Mouse (Mus musculus) hindbrain, embryonic 16.5 days (tissue): ENCODE results near the gene Pex11b. TPM values are rescaled to one million over a fixed set of nuclear protein-coding genes. Genes with fewer than 3 reads are reported as not detected.

Experiments used
- ATAC-seq: fragments of 200-750 bp; cut with Nextera tagmentation; 2 replicates; pipeline ENCODE4 v1.8.0; 2017; ENCODE audit warnings: moderate TSS enrichment, moderate library complexity
- H3K27ac ChIP-seq: fragments of 300-500 bp; sonication (generic); 2 replicates; pipeline ENCODE4 v1.5.1; 2014; ENCODE audit warnings: low read depth, mild to moderate bottlenecking, control low read depth, low read length, moderate library complexity
- H3K27me3 ChIP-seq: fragments of 300-500 bp; sonication (generic); replicated peaks from 2 replicates; pipeline ENCODE4 v1.6.1; 2014; ENCODE audit warnings: low read length; ENCODE audit not compliant: control insufficient read depth, insufficient read depth
- H3K36me3 ChIP-seq: fragments of 300-500 bp; sonication (generic); 2 replicates; pipeline ENCODE4 v1.6.1; 2014; ENCODE audit warnings: mild to moderate bottlenecking, low read length, moderate library complexity, mixed read lengths; ENCODE audit not compliant: control insufficient read depth, insufficient read depth
- H3K4me1 ChIP-seq: fragments of 300-500 bp; sonication (generic); 2 replicates; pipeline ENCODE4 v1.6.1; 2014; ENCODE audit warnings: low read depth, low read length; ENCODE audit not compliant: control insufficient read depth, insufficient read depth
- H3K4me2 ChIP-seq: fragments of 300-500 bp; sonication (generic); 2 replicates; pipeline ENCODE4 v1.6.1; 2014; ENCODE audit warnings: mild to moderate bottlenecking, low read length, control low read depth, moderate library complexity
- H3K4me3 ChIP-seq: fragments of 300-500 bp; sonication (generic); 2 replicates; pipeline ENCODE4 v1.5.1; 2014; ENCODE audit warnings: mild to moderate bottlenecking, low read length, control low read depth, moderate library complexity
- H3K9ac ChIP-seq: fragments of 300-500 bp; sonication (generic); 2 replicates; pipeline ENCODE4 v1.6.1; 2014; ENCODE audit warnings: low read depth, mild to moderate bottlenecking, control low read depth, low read length, moderate library complexity
- H3K9me3 ChIP-seq: fragments of 300-500 bp; sonication (generic); 2 replicates; pipeline ENCODE4 v1.6.1; 2014; ENCODE audit warnings: mild to moderate bottlenecking, low read length, moderate library complexity; ENCODE audit not compliant: control insufficient read depth
- WGBS: fragments of 180-500 bp; shearing (Covaris S2); extraction: QIAGEN DNeasy Blood & Tissue Kit; methylation state at CpG from one replicate; pipeline ENCODE4 v1.1.7; 2014; 5-methylcytosine and 5-hydroxymethylcytosine counted together
- polyA plus RNA-seq: library from polyadenylated mRNA; unstranded; fragments of >200 nt; fragmentation: Nextera tagmentation; extraction: Ambion mirVana; gene quantifications from 2 replicates; pipeline ENCODE4 v1.2.1, GENCODE M21; 2015

The Pex11b gene
- polyA plus RNA-seq, 1 experiment from 2014 or later: 66.2 TPM

- H3K27me3 ChIP-seq: no peaks in the 10 kb centered on the region
- peaks cover 5% of the 10 kb centered on the region for H3K4me1 ChIP-seq
- no peak overlapping the region for H3K9ac ChIP-seq
- WGBS: 26% methylated on average over 3 of the region's 3 CpGs
- no peaks in the 10 kb centered on the region for H3K36me3 ChIP-seq
- no peaks in the 10 kb centered on the region for H3K9me3 ChIP-seq
- no peak for ATAC-seq
- no peak overlapping the region for H3K27ac ChIP-seq
- H3K4me2 ChIP-seq: no peak overlapping the region
- no peak overlapping the region for H3K4me3 ChIP-seq
Measured at GRCm38 (mm10) chr3:96692506-96692905, 57.3 kb downstream of the Pex11b start.

GRCm38 (mm10) chr3:96693579-96693978 lies 58.4 kb downstream of the Pex11b start:
- no peak overlapping the region for H3K4me2 ChIP-seq
- H3K27ac ChIP-seq: no peak overlapping the region
- ATAC-seq: no peak
- H3K4me3 ChIP-seq: no peak overlapping the region
- whole genome bisulfite sequencing: 88% methylated on average over 1 of the region's 1 CpGs
- H3K9me3 ChIP-seq: no peaks in the 10 kb centered on the region
- no peaks in the 10 kb centered on the region for H3K36me3 ChIP-seq
- no peak overlapping the region for H3K9ac ChIP-seq
- peaks cover 12% of the 10 kb centered on the region for H3K4me1 ChIP-seq
- H3K27me3 ChIP-seq: no peaks in the 10 kb centered on the region

Other genes with a start within 250 kb of the Pex11b start
- gene BC107364, start 183.1 kb upstream of the Pex11b start, polyA plus RNA-seq: not detected in 2 replicates
- 3.3 and 3.5 TPM in 2 replicates for gene Hfe2, start 110.2 kb upstream of the Pex11b start, polyA plus RNA-seq
- 51.0 and 53.6 TPM in 2 replicates for gene Txnip, start 77.4 kb upstream of the Pex11b start, polyA plus RNA-seq
- 1.0 and 1.9 TPM in 2 replicates for gene Gm16253, start 58.4 kb upstream of the Pex11b start, polyA plus RNA-seq
- gene Polr3gl, start 41.2 kb upstream of the Pex11b start, polyA plus RNA-seq: 31.0 and 33.3 TPM in 2 replicates
- gene Ankrd34a, start 38.7 kb upstream of the Pex11b start, polyA plus RNA-seq: 21.5 and 23.9 TPM in 2 replicates
- gene Lix1l, start 34.2 kb upstream of the Pex11b start, polyA plus RNA-seq: 5.1 and 5.8 TPM in 2 replicates
- 110 and 113 TPM in 2 replicates for gene Rbm8a, start 5.4 kb upstream of the Pex11b start, polyA plus RNA-seq
- gene Gm42957, start 98 bp downstream of the Pex11b start, polyA plus RNA-seq: 0.06 and 0.10 TPM in 2 replicates
- 0.85 and 1.1 TPM in 2 replicates for gene Itga10, start 10.2 kb downstream of the Pex11b start, polyA plus RNA-seq
- 2.5 and 2.8 TPM in 2 replicates for gene Ankrd35, start 34.8 kb downstream of the Pex11b start, polyA plus RNA-seq
- gene Pias3, start 61.0 kb downstream of the Pex11b start, polyA plus RNA-seq: 43.4 and 44.3 TPM in 2 replicates
- gene Nudt17, start 73.2 kb downstream of the Pex11b start, polyA plus RNA-seq: 20.4 and 22.4 TPM in 2 replicates
- 31.4 and 33.7 TPM in 2 replicates for gene Polr3c, start 92.3 kb downstream of the Pex11b start, polyA plus RNA-seq
- gene Rnf115, start 92.3 kb downstream of the Pex11b start, polyA plus RNA-seq: 72.2 and 82.0 TPM in 2 replicates
- 0.15 and 0.32 TPM in 2 replicates for gene Pdzk1, start 193.9 kb downstream of the Pex11b start, polyA plus RNA-seq
- gene Cd160, start 194.0 kb downstream of the Pex11b start, polyA plus RNA-seq: 0.16 and 0.21 TPM in 2 replicates